Mouse (Mus musculus) CH12.LX (cell line): Measurements from ENCODE around the gene Gm21083. TPM values are rescaled to one million over a fixed set of nuclear protein-coding genes. Genes with fewer than 3 reads are reported as not detected.
A peak's percentile ranks its signal among the peaks of the same experiment; 100 is the strongest.
"Not testable (repeated sequence)": the region's sequence is repeated elsewhere in the genome, so short reads cannot be mapped to it uniquely, and the experiment has no call there.

Source experiments
- DNase-seq: peaks from one replicate; pipeline ENCODE4 v3.0.0-alpha.2; 2013; ENCODE audit errors: extremely low read depth
- H3K27ac ChIP-seq: 2 replicates; pipeline ENCODE4 v1.5.1; 2012; ENCODE audit warnings: low read depth, mild to moderate bottlenecking, control low read depth, moderate library complexity; ENCODE audit not compliant: insufficient read depth
- H3K27me3 ChIP-seq: replicated peaks from 2 replicates; pipeline ENCODE3; 2012; ENCODE audit warnings: inconsistent platforms
- H3K36me3 ChIP-seq, 2 experiments: replicated peaks in 1 of 2; 2 replicates each; pipeline versions ENCODE3 to v1.6.1; 2012; ENCODE audit warnings: inconsistent platforms in 1 of 2, low read length in 1 of 2, mild to moderate bottlenecking in 1 of 2, mixed read lengths in 1 of 2, moderate library complexity in 1 of 2; ENCODE audit not compliant: control insufficient read depth in 1 of 2, insufficient read depth in 1 of 2
- H3K4me1 ChIP-seq, 2 experiments: 2 replicates each; pipeline ENCODE4 v1.6.1; 2012; ENCODE audit warnings: inconsistent platforms in 1 of 2, moderate library complexity in 1 of 2; ENCODE audit not compliant: insufficient read depth in 2 of 2, control insufficient read depth in 1 of 2
- H3K4me2 ChIP-seq: 2 replicates; pipeline ENCODE4 v1.6.1; 2012; ENCODE audit warnings: low read depth, mild to moderate bottlenecking, control low read depth; ENCODE audit not compliant: poor library complexity, insufficient read depth, severe bottlenecking
- H3K4me3 ChIP-seq, 3 experiments: fragments of 150-350 bp in 1 of 3; sonication (generic) in 1 of 3; replicated peaks in 1 of 3; 2 replicates each; pipeline versions ENCODE3 to v1.5.1; 2011 to 2012; ENCODE audit warnings: low read depth in 2 of 3, low read length in 2 of 3, mild to moderate bottlenecking in 2 of 3, moderate library complexity in 2 of 3, control low read depth in 1 of 3, improper control_type of control experiment in 1 of 3, inconsistent platforms in 1 of 3, mixed read lengths in 1 of 3; ENCODE audit not compliant: poor library complexity in 1 of 3
- H3K79me2 ChIP-seq: replicated peaks from 2 replicates; pipeline ENCODE4 v1.6.1; 2012; ENCODE audit warnings: mild to moderate bottlenecking, moderate library complexity; ENCODE audit not compliant: control insufficient read depth, poor library complexity, insufficient read depth, severe bottlenecking; ENCODE audit errors: extremely low read depth
- H3K9ac ChIP-seq: 2 replicates; pipeline ENCODE4 v1.6.1; 2012; ENCODE audit warnings: low read depth, mild to moderate bottlenecking, control low read depth, moderate library complexity; ENCODE audit not compliant: insufficient read depth
- H3K9me3 ChIP-seq: replicated peaks from 2 replicates; pipeline ENCODE3; 2012; ENCODE audit warnings: low read length, inconsistent platforms, mixed read lengths
- BHLHE40 ChIP-seq: IDR thresholded peaks from 2 replicates; pipeline ENCODE4 v1.6.1; 2011; ENCODE audit warnings: mild to moderate bottlenecking, low read depth, low read length, improper control_type of control experiment
- CTCF ChIP-seq, 2 experiments: IDR thresholded peaks in 1 of 2; conservative IDR thresholded peaks in 1 of 2; 2 replicates each; pipeline ENCODE4 v1.5.1; 2011 to 2012; ENCODE audit warnings: low read depth in 2 of 2, low read length in 2 of 2, improper control_type of control experiment in 1 of 2, inconsistent platforms in 1 of 2, mild to moderate bottlenecking in 1 of 2, moderate library complexity in 1 of 2
- EP300 ChIP-seq: IDR thresholded peaks from 2 replicates; pipeline ENCODE4 v1.6.1; 2011; ENCODE audit warnings: low read length, improper control_type of control experiment
- ETS1 ChIP-seq: conservative IDR thresholded peaks from 2 replicates; pipeline ENCODE4 v1.6.1; 2012; ENCODE audit warnings: low read depth, mild to moderate bottlenecking, inconsistent platforms, low read length, improper control_type of control experiment, moderate library complexity
- JUN ChIP-seq: IDR thresholded peaks from 2 replicates; pipeline ENCODE4 v1.6.1; 2011; ENCODE audit warnings: low read depth, mild to moderate bottlenecking, low read length, improper control_type of control experiment, moderate library complexity; ENCODE audit not compliant: insufficient read depth
- JUND ChIP-seq: conservative IDR thresholded peaks from 2 replicates; pipeline ENCODE4 v1.6.1; 2011; ENCODE audit warnings: low read depth, low read length, improper control_type of control experiment
- MAFK ChIP-seq: IDR thresholded peaks from 2 replicates; pipeline ENCODE4 v1.6.1; 2011; ENCODE audit warnings: low read length, improper control_type of control experiment; ENCODE audit not compliant: insufficient replicate concordance
- MEF2A ChIP-seq: IDR thresholded peaks from 2 replicates; pipeline ENCODE4 v1.6.1; 2014; ENCODE audit warnings: low read depth, mild to moderate bottlenecking, inconsistent platforms, low read length, improper control_type of control experiment, borderline replicate concordance
- RAD21 ChIP-seq: IDR thresholded peaks from 2 replicates; pipeline ENCODE4 v1.6.1; 2011; ENCODE audit warnings: low read depth, mild to moderate bottlenecking, low read length, improper control_type of control experiment, moderate library complexity
- SMC3 ChIP-seq: IDR thresholded peaks from 2 replicates; pipeline ENCODE4 v1.6.1; 2011; ENCODE audit warnings: low read depth, low read length, improper control_type of control experiment
- ZNF384 ChIP-seq: IDR thresholded peaks from 2 replicates; pipeline ENCODE4 v1.6.1; 2012; ENCODE audit warnings: low read depth, low read length, improper control_type of control experiment, inconsistent platforms
- dilution Hi-C: fragments of 300-500 bp; cut with MboI; formaldehyde crosslinking; loops from 2 replicates; pipeline ENCODE4 v1.14.3; 2020; ENCODE audit warnings: low sequenced_read_pairs; ENCODE audit not compliant: extremely low pct_unique_long_range_greater_than_20kb, extremely low pct_ligation_motif_present
- in situ Hi-C: fragments of 300-500 bp; cut with MboI; formaldehyde crosslinking; loops from 3 replicates; pipeline ENCODE4 v1.14.3; 2019; ENCODE audit warnings: low sequenced_read_pairs, low pct_ligation_motif_present, low pct_unique_long_range_greater_than_20kb, mixed read lengths
- polyA plus RNA-seq: library from polyadenylated mRNA; unstranded; fragments of >175 nt; gene quantifications from 2 replicates; pipeline ENCODE4 v1.2.1, GENCODE M21; 2012; ENCODE audit warnings: low read depth; ENCODE audit not compliant: insufficient read length
- total RNA-seq, 2 experiments: library from RNA; depleted of rRNA; stranded (reverse); fragments of 300-350 nt in 1 of 2; fragments of >200 nt in 1 of 2; gene quantifications; 2 replicates each; pipeline ENCODE4 v1.2.3; 2012 to 2014

Gm21083 gene
- total and polyA plus RNA-seq, 3 experiments: not detected

- H3K4me1 ChIP-seq, H3K27ac ChIP-seq, H3K4me3 ChIP-seq, H3K79me2 ChIP-seq, H3K27me3 ChIP-seq, H3K4me2 ChIP-seq, H3K9me3 ChIP-seq, H3K9ac ChIP-seq, dilution Hi-C loops, in situ Hi-C loops, H3K36me3 ChIP-seq: not testable (repeated sequence)
- peak; percentile 33 for DNase-seq
- TF ChIP-seq SMC3 (peak; percentile 38), CTCF (conservative IDR thresholded peaks at IDR 0.05 in 1 of 2, IDR thresholded peaks at IDR 0.05 in 1 of 2; ENCODE audit: low read depth in 2 of 2, low read length in 2 of 2) (peak in 1 of 2 experiments; percentile 52; a peak in 2 of 4 replicates), RAD21 (peak; percentile 45)
Observed at GRCm38 (mm10) chr5:15549606-15550005, 27.5 kb upstream of the Gm21083 start.

DNA sequence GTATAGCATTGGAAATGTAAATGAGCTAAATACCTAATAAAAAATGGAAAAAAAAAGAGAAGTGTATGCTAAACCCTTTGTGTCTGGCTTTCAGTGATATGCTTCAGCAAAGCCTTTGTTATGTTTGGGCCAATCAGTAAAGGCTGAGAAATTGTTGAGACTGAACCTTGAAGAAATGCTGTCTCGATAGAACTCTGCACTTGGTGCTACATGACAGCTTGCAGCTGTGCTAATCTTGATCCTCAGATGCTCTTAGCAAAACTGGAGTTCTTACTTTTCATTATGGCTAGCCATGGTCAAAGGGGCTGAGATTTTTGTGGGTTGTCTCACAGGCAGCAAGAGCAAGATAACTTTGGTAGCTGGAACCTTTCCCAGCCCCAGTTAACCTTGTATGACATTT, 18.5 kb upstream of the Gm21083 start:
- H3K79me2 ChIP-seq, dilution Hi-C loops, H3K9ac ChIP-seq, H3K9me3 ChIP-seq, in situ Hi-C loops, H3K4me1 ChIP-seq, H3K4me2 ChIP-seq, DNase-seq, H3K4me3 ChIP-seq, H3K27me3 ChIP-seq, H3K36me3 ChIP-seq, H3K27ac ChIP-seq: not testable (repeated sequence)

DNA sequence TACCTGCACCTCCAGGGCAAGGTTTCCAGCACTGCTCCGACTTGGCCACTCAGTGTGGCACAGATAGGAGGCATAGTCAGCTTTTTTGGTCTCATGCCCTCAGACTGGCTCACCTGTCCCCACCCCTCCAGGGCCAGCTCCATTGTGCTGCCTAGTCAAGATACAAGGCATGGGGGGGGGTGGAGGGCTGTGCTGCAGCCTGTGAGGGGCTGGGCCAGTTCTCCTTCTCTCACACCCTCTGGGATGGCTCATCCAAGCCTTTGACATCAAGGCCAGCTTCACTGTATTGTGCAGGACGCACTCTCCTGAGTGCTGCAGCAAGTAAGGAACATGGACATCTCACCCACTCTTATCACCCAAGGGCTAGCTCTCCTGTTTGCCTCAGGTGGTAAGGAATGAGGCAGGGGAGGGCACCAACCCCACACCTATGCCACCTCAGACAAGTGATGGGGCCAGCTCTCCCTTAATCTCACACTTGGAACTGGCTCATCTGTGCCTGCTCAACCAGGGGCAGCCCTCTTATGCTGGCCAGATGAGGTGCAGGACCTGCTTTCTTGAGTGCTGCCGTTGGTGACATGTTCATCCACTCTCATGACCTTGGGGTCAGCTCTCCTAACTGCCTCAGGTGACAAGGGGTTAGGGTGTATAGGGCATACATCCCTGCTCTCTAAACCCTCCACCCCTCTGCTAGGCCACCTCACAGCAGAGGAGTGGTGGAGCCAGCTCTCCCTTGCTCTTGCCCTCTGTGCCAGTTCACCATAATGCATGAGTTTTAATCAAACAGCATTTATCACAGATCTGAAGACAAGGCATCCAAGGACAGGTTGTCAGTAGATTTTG, 15.5 kb upstream of the Gm21083 start:
- H3K4me2 ChIP-seq, H3K27ac ChIP-seq, H3K79me2 ChIP-seq, DNase-seq, H3K9me3 ChIP-seq, H3K4me1 ChIP-seq, H3K36me3 ChIP-seq, H3K27me3 ChIP-seq, dilution Hi-C loops, H3K4me3 ChIP-seq, in situ Hi-C loops, H3K9ac ChIP-seq: not testable (repeated sequence)

DNA sequence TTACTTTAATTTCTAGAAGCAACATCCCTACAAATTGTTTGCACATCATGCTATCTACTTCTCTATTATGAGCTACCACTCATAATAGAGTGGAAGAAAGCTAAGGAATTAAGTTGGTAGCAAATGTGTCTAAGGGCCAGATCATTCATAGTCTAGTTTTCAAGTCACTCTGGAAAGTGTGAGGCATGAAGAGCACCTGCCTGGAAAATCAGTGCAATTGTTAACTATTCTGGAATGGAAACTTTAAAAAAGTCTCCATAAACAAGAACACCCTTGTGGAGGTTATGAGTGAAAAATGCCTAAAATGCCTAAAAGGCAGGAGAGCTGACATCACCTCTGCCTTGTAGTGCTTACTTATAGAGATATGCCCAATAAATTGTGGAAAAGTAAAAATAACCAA, 3.4 kb upstream of the Gm21083 start:
- in situ Hi-C loops, H3K9me3 ChIP-seq, H3K27ac ChIP-seq, H3K9ac ChIP-seq, H3K79me2 ChIP-seq, H3K4me2 ChIP-seq, H3K36me3 ChIP-seq, H3K4me3 ChIP-seq, dilution Hi-C loops, H3K27me3 ChIP-seq: not testable (repeated sequence)
- peaks cover 0 to 13% of the 10 kb centered on the region in 2 experiments; a peak in 2 of 4 replicates for H3K4me1 ChIP-seq
- TF ChIP-seq MEF2A (0 out of 2 replicates have a peak, but pooled peaks have one; percentile 43), ZNF384 (peak; percentile 59; the same call in 1 of the 2 replicates), EP300 (peak; percentile 83), MAFK (0 out of 2 replicates have a peak, but pooled peaks have one; percentile 11), JUN (peak; percentile 56; the same call in 1 of the 2 replicates), ETS1 (peak; percentile 83), BHLHE40 (peak; percentile 55), JUND (peak; percentile 73)
- peak; percentile 62 for DNase-seq
